Mouse (Mus musculus) hindbrain, embryonic 10.5 days (tissue): ENCODE measurements around the gene Lrrc1. TPM values are rescaled to one million over a fixed set of nuclear protein-coding genes. Genes with fewer than 3 reads are reported as not detected.
"Not testable (repeated sequence)": the region's sequence is repeated elsewhere in the genome, so short reads cannot be mapped to it uniquely, and the experiment has no call there.

Source experiments
- DNase-seq: peaks from one replicate; pipeline ENCODE4 v3.0.0-alpha.2; 2017; ENCODE audit warnings: low spot score
- H3K27ac ChIP-seq: fragments of 300-500 bp; sonication (generic); 2 replicates; pipeline ENCODE4 v1.5.1; 2016; ENCODE audit warnings: mild to moderate bottlenecking, moderate library complexity
- H3K27me3 ChIP-seq: fragments of 300-500 bp; sonication (generic); 2 replicates; pipeline ENCODE4 v1.6.1; 2016; ENCODE audit warnings: mild to moderate bottlenecking; ENCODE audit not compliant: poor library complexity, insufficient read depth, severe bottlenecking
- H3K36me3 ChIP-seq: fragments of 300-500 bp; sonication (generic); 2 replicates; pipeline ENCODE4 v1.6.1; 2016; ENCODE audit warnings: mild to moderate bottlenecking, moderate library complexity
- H3K4me1 ChIP-seq: fragments of 300-500 bp; sonication (generic); replicated peaks from 2 replicates; pipeline ENCODE4 v1.6.1; 2016; ENCODE audit warnings: mild to moderate bottlenecking
- H3K4me3 ChIP-seq: fragments of 300-500 bp; sonication (generic); 2 replicates; pipeline ENCODE4 v1.5.1; 2016; ENCODE audit warnings: mild to moderate bottlenecking, moderate library complexity
- H3K9me3 ChIP-seq: fragments of 300-500 bp; sonication (generic); 2 replicates; pipeline ENCODE4 v1.6.1; 2016; ENCODE audit warnings: mild to moderate bottlenecking, moderate library complexity
- WGBS: fragments of 180-500 bp; shearing (Covaris S2); methylation state at CpG from one replicate; pipeline ENCODE4 v1.1.7; 2016; 5-methylcytosine and 5-hydroxymethylcytosine counted together
- polyA plus RNA-seq: library from polyadenylated mRNA; unstranded; fragments of >200 nt; fragmentation: Nextera tagmentation; extraction: Ambion mirVana; gene quantifications from 2 replicates; pipeline ENCODE4 v1.2.1, GENCODE M21; 2016

Lrrc1 gene
- polyA plus RNA-seq = 6.3 and 8.0 TPM in 2 replicates

DNA sequence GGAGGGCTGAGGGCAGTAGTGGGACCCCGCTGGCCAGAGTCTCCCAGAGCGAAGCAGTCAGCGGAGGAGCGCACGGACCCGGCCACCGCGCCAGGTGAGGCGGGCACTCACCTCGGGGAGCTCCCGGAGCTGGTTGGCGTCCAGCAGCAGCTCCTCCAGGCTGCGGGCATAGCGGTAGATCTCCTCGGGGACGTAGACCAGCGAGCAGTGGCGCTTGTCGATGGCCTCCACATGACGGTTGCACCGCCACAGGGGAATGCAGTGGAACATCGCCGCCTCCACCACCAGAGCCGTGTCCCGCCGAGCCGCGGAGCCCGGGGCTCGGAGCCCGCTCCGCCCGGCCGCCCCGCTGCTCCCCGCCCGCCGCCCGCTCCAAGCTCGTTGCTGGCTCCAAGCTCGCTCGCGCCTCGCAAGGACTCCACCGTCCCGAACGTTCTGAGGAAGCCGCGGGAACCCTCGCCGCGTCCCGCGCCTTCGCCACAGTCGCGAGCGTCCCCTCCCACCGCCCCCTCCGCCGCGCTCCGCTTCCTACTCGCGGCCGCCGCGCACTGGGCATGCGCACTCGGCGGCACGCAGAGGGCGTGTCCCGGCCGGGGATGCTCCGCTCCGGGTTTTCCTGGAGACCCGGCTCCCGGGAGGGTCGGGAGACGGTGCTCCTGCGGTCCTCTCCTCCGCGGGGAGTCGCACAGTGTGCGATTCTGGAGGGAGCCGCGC, at the start of gene Lrrc1:
Lrrc1 (minus strand) TSS at position 517 of the 714 bp plus-strand sequence.
- under 1% methylated on average over 88 of the region's 88 CpGs for WGBS
- 0 out of 2 replicates have a peak, but pooled peaks cover 3% of the 10 kb centered on the region for H3K27me3 ChIP-seq
- no peaks in the 10 kb centered on the region for H3K36me3 ChIP-seq
- peaks cover 33% of the 10 kb centered on the region for H3K4me1 ChIP-seq
- H3K4me3 ChIP-seq = peak within 1 kb of the TSS; percentile 79
- DNase-seq = peak; percentile 89
- peak within 1 kb of the TSS; percentile 92 for H3K27ac ChIP-seq
- no peaks in the 10 kb centered on the region for H3K9me3 ChIP-seq

DNA sequence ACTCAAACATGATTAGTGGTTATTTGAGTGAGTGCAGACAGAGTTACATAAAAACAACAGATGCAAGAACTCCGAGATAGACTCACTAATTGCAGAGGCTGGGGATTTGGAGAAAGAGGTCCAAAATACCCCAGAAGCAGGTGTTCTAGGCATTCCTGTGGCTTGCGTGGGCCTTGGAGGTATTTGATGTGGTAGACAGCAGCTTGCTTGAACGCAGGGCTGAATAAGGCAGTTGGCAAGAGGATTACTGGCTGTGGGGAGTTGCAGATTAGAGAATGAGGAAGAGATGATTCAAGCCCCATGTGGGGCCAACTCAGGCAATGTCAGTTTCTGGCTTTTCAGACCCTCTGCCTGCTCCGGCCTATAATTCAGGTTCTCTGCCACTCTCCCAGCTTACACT, 47.8 kb upstream of the Lrrc1 start:
- Histone ChIP-seq H3K4me1 (peaks cover 10% of the 10 kb centered on the region), H3K27ac (no peak overlapping the region), H3K4me3 (no peak overlapping the region), H3K36me3 (no peaks in the 10 kb centered on the region), H3K9me3 (no peaks in the 10 kb centered on the region), H3K27me3 (peaks cover 6% of the 10 kb centered on the region; the same call in 1 of the 2 replicates)
- DNase-seq = no peak
- 79% methylated on average over 4 of the region's 4 CpGs for WGBS

GRCm38 (mm10) chr9:77589496-77589895, 44.8 kb upstream of the Lrrc1 start:
- Histone ChIP-seq H3K27me3 (peaks cover 2% of the 10 kb centered on the region; the same call in 1 of the 2 replicates), H3K4me1 (peaks cover 8% of the 10 kb centered on the region; the same call in 1 of the 2 replicates), H3K27ac (no peak overlapping the region), H3K4me3 (no peak overlapping the region), H3K36me3 (no peaks in the 10 kb centered on the region), H3K9me3 (no peaks in the 10 kb centered on the region)
- WGBS = 59% methylated on average over 2 of the region's 2 CpGs
- no peak for DNase-seq

GRCm38 (mm10) chr9:77587616-77588015, 42.9 kb upstream of the Lrrc1 start:
- no peaks in the 10 kb centered on the region for H3K9me3 ChIP-seq
- no peaks in the 10 kb centered on the region for H3K36me3 ChIP-seq
- H3K27me3 ChIP-seq = no peaks in the 10 kb centered on the region
- no peak overlapping the region for H3K4me3 ChIP-seq
- peaks cover 7% of the 10 kb centered on the region; the same call in 1 of the 2 replicates for H3K4me1 ChIP-seq
- no peak for DNase-seq
- H3K27ac ChIP-seq = no peak overlapping the region
- 79% methylated on average over 7 of the region's 7 CpGs for WGBS

DNA sequence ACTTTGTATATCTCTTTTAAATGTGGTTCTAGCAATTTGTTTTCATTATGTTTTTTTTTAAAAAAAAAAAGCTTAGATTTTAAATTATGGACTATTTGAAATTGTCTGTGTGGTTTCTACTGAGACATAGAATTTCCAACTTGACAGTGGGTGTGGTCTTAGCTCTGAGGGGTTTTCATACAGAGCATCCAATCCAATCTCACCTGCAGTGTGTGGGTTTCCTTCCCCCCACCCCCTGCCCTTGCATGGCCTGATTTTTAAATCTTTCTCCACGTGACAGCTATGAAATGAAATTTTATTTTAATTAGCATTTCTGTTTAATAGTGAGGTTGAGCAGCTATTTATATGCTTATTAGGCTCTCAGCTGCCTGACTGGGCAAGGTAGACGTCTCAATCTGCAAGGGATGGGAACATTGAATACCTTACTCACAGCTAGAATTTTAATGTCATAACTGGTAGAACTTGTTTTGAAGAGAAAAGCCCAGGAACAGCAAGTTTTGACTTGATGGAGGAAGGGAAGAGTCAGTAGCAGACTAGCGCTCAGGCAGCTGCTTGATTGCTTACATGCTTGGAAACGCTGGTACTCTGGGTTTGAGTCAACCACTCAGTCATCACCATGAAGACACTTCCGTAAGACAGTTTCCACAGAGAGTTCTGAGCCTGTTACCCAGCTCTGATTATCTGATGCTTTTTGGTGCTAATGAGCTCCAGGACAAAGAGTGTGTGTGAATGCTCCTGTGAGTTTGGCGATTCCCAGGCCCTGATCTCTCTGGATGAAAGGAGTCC, 42.3 kb upstream of the Lrrc1 start:
- H3K27ac ChIP-seq = no peak overlapping the region
- no peak for DNase-seq
- no peaks in the 10 kb centered on the region for H3K27me3 ChIP-seq
- H3K4me1 ChIP-seq = peaks cover 7% of the 10 kb centered on the region; the same call in 1 of the 2 replicates
- no peaks in the 10 kb centered on the region for H3K36me3 ChIP-seq
- H3K9me3 ChIP-seq = no peaks in the 10 kb centered on the region
- H3K4me3 ChIP-seq = no peak overlapping the region
- 60% methylated on average over 6 of the region's 6 CpGs for WGBS

DNA sequence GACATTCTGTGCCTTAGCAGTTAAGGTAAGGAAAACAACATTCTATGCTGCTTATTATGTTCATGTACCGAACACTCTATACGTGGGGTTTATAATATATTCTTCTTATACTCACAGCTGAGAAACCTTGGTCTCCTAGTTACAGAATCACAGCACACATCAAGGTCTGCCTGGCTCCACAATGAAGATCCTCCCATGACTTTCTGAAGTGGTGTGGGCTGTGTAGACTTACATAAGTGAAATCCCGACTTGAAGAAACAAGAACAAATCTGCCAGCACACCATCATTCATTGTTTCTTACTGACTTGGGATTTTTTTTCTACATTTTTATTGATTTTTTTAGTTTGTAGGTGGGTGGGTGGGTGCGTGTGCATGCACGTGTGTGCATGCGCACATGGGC, 40.1 kb upstream of the Lrrc1 start:
- H3K9me3 ChIP-seq = no peaks in the 10 kb centered on the region
- H3K4me3 ChIP-seq = no peak overlapping the region
- DNase-seq = no peak
- H3K4me1 ChIP-seq = peaks cover 7% of the 10 kb centered on the region; the same call in 1 of the 2 replicates
- H3K27me3 ChIP-seq = no peaks in the 10 kb centered on the region
- no peak overlapping the region for H3K27ac ChIP-seq
- H3K36me3 ChIP-seq = no peaks in the 10 kb centered on the region
- 96% methylated on average over 6 of the region's 6 CpGs for WGBS

GRCm38 (mm10) chr9:77583302-77583701, 38.6 kb upstream of the Lrrc1 start:
- H3K27me3 ChIP-seq = no peaks in the 10 kb centered on the region
- H3K4me3 ChIP-seq = no peak overlapping the region
- WGBS = 64% methylated on average over 2 of the region's 2 CpGs
- DNase-seq = no peak
- H3K9me3 ChIP-seq = no peaks in the 10 kb centered on the region
- peaks cover 7% of the 10 kb centered on the region; the same call in 1 of the 2 replicates for H3K4me1 ChIP-seq
- H3K27ac ChIP-seq = no peak overlapping the region
- H3K36me3 ChIP-seq = no peaks in the 10 kb centered on the region

DNA sequence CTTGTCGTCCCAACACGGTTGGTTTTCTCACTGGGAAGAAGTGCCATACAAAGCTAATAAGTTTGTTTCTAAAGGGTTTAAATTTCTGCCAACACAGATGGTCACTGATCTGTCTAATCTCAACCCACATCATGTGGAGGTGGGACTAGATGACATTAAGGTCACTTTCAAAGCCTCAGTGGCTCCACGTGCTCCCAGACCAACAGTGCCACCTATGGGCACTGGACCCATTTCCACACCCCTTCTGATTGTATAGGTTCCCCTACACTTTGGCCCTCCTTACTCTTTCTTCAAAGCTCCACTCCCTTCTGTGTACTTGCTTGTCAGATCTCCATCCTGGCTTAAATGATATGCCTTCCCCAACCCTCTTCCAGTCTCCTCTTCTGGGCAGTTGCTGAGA, 35.2 kb upstream of the Lrrc1 start:
- Histone ChIP-seq H3K9me3 (no peaks in the 10 kb centered on the region), H3K4me3 (no peak overlapping the region), H3K4me1 (no peaks in the 10 kb centered on the region), H3K27me3 (no peaks in the 10 kb centered on the region), H3K27ac (no peak overlapping the region), H3K36me3 (no peaks in the 10 kb centered on the region)
- WGBS = 71% methylated on average over 3 of the region's 3 CpGs
- no peak for DNase-seq

- H3K4me1 ChIP-seq = no peaks in the 10 kb centered on the region
- no peak overlapping the region for H3K27ac ChIP-seq
- no peak overlapping the region for H3K4me3 ChIP-seq
- 93% methylated on average over 8 of the region's 8 CpGs for WGBS
- H3K36me3 ChIP-seq = no peaks in the 10 kb centered on the region
- no peak for DNase-seq
- no peaks in the 10 kb centered on the region for H3K9me3 ChIP-seq
- no peaks in the 10 kb centered on the region for H3K27me3 ChIP-seq
Observed at GRCm38 (mm10) chr9:77577931-77578330, 33.3 kb upstream of the Lrrc1 start.

- Histone ChIP-seq H3K27ac (no peak overlapping the region), H3K27me3 (no peaks in the 10 kb centered on the region), H3K4me3 (no peak overlapping the region), H3K4me1 (no peaks in the 10 kb centered on the region), H3K36me3 (no peaks in the 10 kb centered on the region), H3K9me3 (no peaks in the 10 kb centered on the region)
- DNase-seq = no peak
Observed at GRCm38 (mm10) chr9:77577409-77577808, 32.7 kb upstream of the Lrrc1 start.

DNA sequence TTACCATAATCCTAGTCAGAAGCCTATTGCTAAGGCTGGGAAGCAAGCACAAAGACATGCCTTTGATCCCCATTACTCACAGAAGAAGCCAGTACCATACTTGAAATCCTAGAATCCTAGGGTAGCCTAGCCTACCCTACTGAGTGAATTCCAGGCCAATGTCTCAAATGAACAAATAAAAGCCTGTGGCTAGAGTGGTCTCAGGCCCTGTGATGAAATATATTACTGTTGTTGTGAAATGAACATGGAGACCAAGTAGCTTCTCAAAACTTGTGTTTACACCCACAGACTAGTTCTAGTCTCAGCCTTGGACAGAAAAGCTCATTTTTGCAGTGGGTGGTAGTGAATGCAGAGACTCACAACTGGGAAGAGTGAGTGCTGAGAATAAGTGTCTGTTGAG, 31.6 kb upstream of the Lrrc1 start:
- Histone ChIP-seq H3K27ac (no peak overlapping the region), H3K9me3 (no peaks in the 10 kb centered on the region), H3K4me3 (no peak overlapping the region), H3K36me3 (no peaks in the 10 kb centered on the region), H3K4me1 (no peaks in the 10 kb centered on the region), H3K27me3 (no peaks in the 10 kb centered on the region)
- DNase-seq = no peak

DNA sequence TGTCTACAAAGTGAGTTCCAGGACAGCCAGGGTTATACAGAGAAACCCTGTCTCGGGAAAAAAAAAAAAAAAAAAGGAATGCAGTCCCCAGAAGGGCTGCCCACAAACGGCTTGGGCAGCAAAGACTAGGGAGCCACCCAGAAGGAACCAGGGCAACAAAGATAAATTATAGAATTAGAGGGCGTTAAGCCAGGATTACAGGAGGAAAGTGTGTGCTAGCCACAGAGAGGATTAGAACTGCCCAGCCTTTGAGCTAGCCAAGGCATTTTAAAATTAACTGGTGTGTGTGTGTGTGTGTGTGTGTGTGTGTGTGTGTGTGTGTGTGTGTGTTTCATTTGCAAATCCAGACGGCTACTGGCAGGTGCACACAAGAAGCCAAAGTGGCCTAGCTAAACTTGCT, 30.3 kb upstream of the Lrrc1 start:
- not testable (repeated sequence) for H3K36me3 ChIP-seq, H3K27ac ChIP-seq, DNase-seq, H3K4me3 ChIP-seq, H3K4me1 ChIP-seq, H3K9me3 ChIP-seq, H3K27me3 ChIP-seq
- 61% methylated on average over 4 of the region's 4 CpGs for WGBS

DNA sequence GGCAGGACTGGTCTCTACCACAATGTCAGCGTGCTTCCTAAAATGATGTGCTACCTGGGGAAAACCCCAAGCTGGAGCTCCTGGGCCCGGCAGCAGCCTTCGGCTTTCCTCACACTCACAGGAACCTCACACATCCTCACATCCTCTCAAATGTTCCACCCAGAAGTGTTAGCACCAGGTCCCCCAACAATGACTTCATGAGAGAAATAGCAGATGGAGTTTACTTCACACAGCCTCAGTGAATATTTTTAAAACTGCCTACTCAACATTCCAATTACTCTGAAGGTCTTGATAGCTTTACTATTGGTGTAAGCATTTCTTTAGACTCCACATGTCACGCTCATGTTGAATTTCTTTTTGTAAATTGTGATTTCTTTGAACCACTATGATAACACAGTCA, 27.2 kb upstream of the Lrrc1 start:
- Histone ChIP-seq H3K4me3 (no peak overlapping the region), H3K4me1 (peaks cover 7% of the 10 kb centered on the region; the same call in 1 of the 2 replicates), H3K9me3 (no peaks in the 10 kb centered on the region), H3K27me3 (no peaks in the 10 kb centered on the region), H3K36me3 (no peaks in the 10 kb centered on the region), H3K27ac (no peak overlapping the region)
- WGBS = 93% methylated on average over 4 of the region's 4 CpGs
- no peak for DNase-seq
